Mouse (Mus musculus) G1E-ER4 (cell line): Measurements from ENCODE around the gene Wscd2. TPM values are rescaled to one million over a fixed set of nuclear protein-coding genes. Genes with fewer than 3 reads are reported as not detected.

Experiments
- GATA1 ChIP-seq: IDR thresholded peaks from one replicate; pipeline ENCODE4 v1.8.0; 2012; ENCODE audit warnings: low read length, inconsistent platforms
- polyA plus RNA-seq: library from polyadenylated mRNA; stranded (reverse); fragments of >175 nt; gene quantifications from 2 replicates; pipeline ENCODE4 v1.2.3, GENCODE M21; 2012

The Wscd2 gene
- polyA plus RNA-seq, 1 experiment = not detected

- TF ChIP-seq GATA1 = no peak
Observed at GRCm38 (mm10) chr5:113503276-113503675, 13.1 kb downstream of the Wscd2 start.

- no peak for TF ChIP-seq GATA1
Observed at GRCm38 (mm10) chr5:113504654-113505053, 14.5 kb downstream of the Wscd2 start.

- no peak for TF ChIP-seq GATA1
Observed at GRCm38 (mm10) chr5:113506065-113506464, 15.9 kb downstream of the Wscd2 start.

- TF ChIP-seq GATA1 = no peak
Observed at GRCm38 (mm10) chr5:113506779-113507178, 16.6 kb downstream of the Wscd2 start.

- TF ChIP-seq GATA1 = no peak
Observed at GRCm38 (mm10) chr5:113509167-113509566, 19.0 kb downstream of the Wscd2 start.

GRCm38 (mm10) chr5:113513640-113514039, 23.5 kb downstream of the Wscd2 start:
- TF ChIP-seq GATA1 = no peak

GRCm38 (mm10) chr5:113514062-113514461, 23.9 kb downstream of the Wscd2 start:
- no peak for TF ChIP-seq GATA1

- no peak for TF ChIP-seq GATA1
Observed at GRCm38 (mm10) chr5:113516119-113516872, 26.2 kb downstream of the Wscd2 start.

- no peak for TF ChIP-seq GATA1
Observed at GRCm38 (mm10) chr5:113516873-113517336, 26.8 kb downstream of the Wscd2 start.

GRCm38 (mm10) chr5:113517387-113517786, 27.3 kb downstream of the Wscd2 start:
- TF ChIP-seq GATA1 = no peak

GRCm38 (mm10) chr5:113521037-113521436, 30.9 kb downstream of the Wscd2 start:
- no peak for TF ChIP-seq GATA1

GRCm38 (mm10) chr5:113538826-113539225, 48.7 kb downstream of the Wscd2 start:
- no peak for TF ChIP-seq GATA1

- no peak for TF ChIP-seq GATA1
Observed at GRCm38 (mm10) chr5:113539438-113539837, 49.3 kb downstream of the Wscd2 start.

- no peak for TF ChIP-seq GATA1
Observed at GRCm38 (mm10) chr5:113539858-113540257, 49.7 kb downstream of the Wscd2 start.

GRCm38 (mm10) chr5:113541196-113541595, 51.1 kb downstream of the Wscd2 start:
- no peak for TF ChIP-seq GATA1

- no peak for TF ChIP-seq GATA1
Observed at GRCm38 (mm10) chr5:113542885-113543476, 52.8 kb downstream of the Wscd2 start.

- TF ChIP-seq GATA1 = no peak
Observed at GRCm38 (mm10) chr5:113547949-113548700, 58.0 kb downstream of the Wscd2 start.
